Comparison of ENCODE assay signal across 8 mouse cellular contexts in the genomic region with DNA sequence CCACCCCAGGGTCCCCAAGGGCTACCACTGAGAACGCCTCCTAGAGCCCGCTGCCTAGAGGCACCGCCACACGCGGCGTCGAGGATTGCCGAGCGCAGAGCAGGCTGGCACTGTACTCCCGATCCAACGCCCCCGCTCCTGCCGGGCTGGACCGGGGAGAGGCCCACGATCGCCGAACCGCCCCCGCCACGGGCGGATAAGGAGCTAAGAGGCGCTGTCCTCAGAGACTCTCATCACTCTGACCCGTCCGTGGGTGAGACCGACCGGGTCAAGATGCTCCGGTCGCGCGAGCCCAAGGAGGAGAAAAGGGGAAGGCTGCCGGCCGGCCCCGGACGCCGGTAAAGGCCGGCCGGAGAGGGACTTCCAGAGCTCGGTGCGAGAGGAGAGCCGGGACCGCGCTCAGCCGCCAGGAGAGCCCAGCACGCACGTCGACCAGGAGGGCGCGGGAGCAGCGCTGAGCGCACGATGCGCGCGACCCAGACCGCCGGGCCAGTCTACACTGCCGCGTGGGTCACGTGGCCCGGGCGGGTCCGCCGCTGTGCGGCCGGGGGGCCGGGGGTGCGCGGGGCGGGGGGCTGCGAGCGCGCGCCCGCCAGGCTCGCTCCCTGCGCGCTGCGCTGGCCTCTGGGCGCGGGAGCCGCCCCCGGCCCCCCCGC. TPM values are rescaled to one million over a fixed set of nuclear protein-coding genes. Genes with fewer than 3 reads are reported as not detected.
DNase-seq lines count a peak whose midpoint lies in the region; ATAC-seq and TF ChIP-seq lines count a peak whose summit lies in the region.

Gene Aqp5, plus strand, starts transcription at position 354 of the 656 bp plus-strand sequence.

- peak within 1 kb of the TSS; percentile 39 for H3K9ac ChIP-seq in lung, embryonic 16.5 days (ENCODE audit: low read length)

- peak within 1 kb of the TSS; percentile 60 for H3K4me2 ChIP-seq in lung, embryonic 16.5 days (ENCODE audit: low read depth, low read length)

- ATAC-seq in lung, embryonic 16.5 days (ENCODE audit: low read depth) = peak; percentile 62; the same call in 1 of the 2 replicates

- TF ChIP-seq CTCF in gastrocnemius, adult 2 months (IDR thresholded peaks at IDR 0.05) = no peak

- peak within 1 kb of the TSS; percentile 58 for H3K4me3 ChIP-seq in gastrocnemius, adult 2 months
- H3K4me3 ChIP-seq in lung, embryonic 16.5 days (ENCODE audit: low read length) = peak within 1 kb of the TSS; percentile 47

- no peak within 1 kb of the TSS for H3K27ac ChIP-seq in gastrocnemius, adult 2 months
- H3K27ac ChIP-seq in lung, embryonic 16.5 days (ENCODE audit: low read length) = no peak within 1 kb of the TSS

- H3K27me3 ChIP-seq in lung, embryonic 16.5 days (ENCODE audit: control insufficient read depth, insufficient read depth, low read depth, low read length) = peaks cover 87% of the 10 kb centered on the region

- 3% methylated on average over 49 of the region's 83 CpGs for WGBS in lung, embryonic 16.5 days

- DNase-seq in gastrocnemius, adult 2 months = peak; percentile 21
- no peak for DNase-seq in gastrocnemius, postnatal 14 days
- peak; percentile 42 for DNase-seq in ES-CJ7 (ENCODE audit: low read depth, low spot score)
- DNase-seq in heart, postnatal 14 days = peak; percentile 13 to 28
- DNase-seq in right cerebral cortex, postnatal 14 days = no peak
- no peak for DNase-seq in frontal cortex, adult 2 months (ENCODE audit: extremely low spot score in 1 of 2, low spot score in 1 of 2)
- no peak for DNase-seq in urinary bladder, adult 2 months (ENCODE audit: low spot score)

- intact Hi-C loops in gastrocnemius, adult 2 months (cut with DNase I) = loop anchor here (10.0 kb wide), 1 partner anchor 184 kb away; the partner anchor contains the start of gene Cers5
- intact Hi-C loops in gastrocnemius, postnatal 14 days (cut with DNase I; ENCODE audit: low total_unique reads) = loop anchor here (10.0 kb wide), 2 partner anchors 184 to 324 kb away; partner anchors contain the start of gene Cers5
- intact Hi-C loops in heart, postnatal 14 days (cut with DNase I) = loop anchor here (10.0 kb wide), 1 partner anchor 176 kb away; no protein-coding TSS in a partner anchor

- no peaks in the 10 kb centered on the region for H3K9me3 ChIP-seq in lung, embryonic 16.5 days (ENCODE audit: control insufficient read depth, low read length)

- H3K4me1 ChIP-seq in lung, embryonic 16.5 days (replicated peaks; ENCODE audit: control insufficient read depth, insufficient read depth, low read length) = peaks cover 6% of the 10 kb centered on the region; the same call in 1 of the 2 replicates

- H3K36me3 ChIP-seq in lung, embryonic 16.5 days (ENCODE audit: control insufficient read depth, insufficient read depth, low read length) = no peaks in the 10 kb centered on the region

RNA-seq across cellular contexts. Expression of gene Aqp5, which starts in this region (rescaled TPM):
- not detected for total RNA-seq in gastrocnemius, adult 2 months (2021)
- total RNA-seq in gastrocnemius, postnatal 14 days (2021) = not detected
- total RNA-seq in heart, postnatal 14 days (2021) = 1 to 10 TPM in 1 of 2 experiments, under 1 TPM in 1; 0.63 to 1.2 TPM
- polyA plus RNA-seq in lung, embryonic 16.5 days (2015; fragmentation: Nextera tagmentation; extraction: Ambion mirVana) = 1.8 and 3.2 TPM in 2 replicates
- polyA plus RNA-seq in frontal cortex, adult 2 months (2012; rRNA removed) = 1.2 and 1.5 TPM in 2 replicates
- 0.86 and 1.3 TPM in 2 replicates for polyA plus RNA-seq in urinary bladder, adult 2 months (2012; rRNA removed)

Comparison
In these comparisons a context has a peak if more than half of its experiments do, and no peak if none do; other contexts are left out.
1. Peak in DNase-seq and H3K4me3 ChIP-seq in gastrocnemius, adult 2 months; RNA of the gene not detected or under 1 TPM.
2. DNase-seq: peak in ES-CJ7 (single experiment) and heart, postnatal 14 days (2 of 2); none in gastrocnemius, postnatal 14 days (single experiment), right cerebral cortex, postnatal 14 days (single experiment), frontal cortex, adult 2 months (0 of 2) and urinary bladder, adult 2 months (single experiment).